Mouse (Mus musculus): ENCODE measurements around the gene Shank2. TPM values are rescaled to one million over a fixed set of nuclear protein-coding genes. Genes with fewer than 3 reads are reported as not detected.
A peak's percentile ranks its signal among the peaks of the same experiment; 100 is the strongest.

Shank2 gene
- total and polyA plus RNA-seq, 2 experiments from 2014 or later, result 9.3 to 32.6 TPM

- no peak overlapping the region for H3K27ac ChIP-seq (ENCODE audit: low read depth, low read length)
- ATAC-seq (ENCODE audit: low FRiP score), result no peak
- H3K4me1 ChIP-seq (ENCODE audit: insufficient read depth, low read length), result no peaks in the 10 kb centered on the region
- no peaks in the 10 kb centered on the region for H3K9me3 ChIP-seq (ENCODE audit: low read length)
- no peaks in the 10 kb centered on the region for H3K36me3 ChIP-seq (ENCODE audit: insufficient read depth, low read length)
- TF ChIP-seq CTCF (IDR thresholded peaks at IDR 0.05), result no peak
- H3K4me3 ChIP-seq (ENCODE audit: low read depth, low read length), result no peak overlapping the region
- no peaks in the 10 kb centered on the region for H3K27me3 ChIP-seq (ENCODE audit: insufficient read depth, low read length)
- WGBS, result 41% methylated on average over 8 of the region's 8 CpGs
- DNase-seq (ENCODE audit: low spot score), result no peak
- H3K9ac ChIP-seq (replicated peaks; ENCODE audit: low read length, poor library complexity, severe bottlenecking), result no peak overlapping the region
- no peak overlapping the region for H3K4me2 ChIP-seq (ENCODE audit: low read depth, low read length, poor library complexity, severe bottlenecking)
Measured at GRCm38 (mm10) chr7:144390676-144391075, 388.9 kb downstream of the Shank2 start.

DNA sequence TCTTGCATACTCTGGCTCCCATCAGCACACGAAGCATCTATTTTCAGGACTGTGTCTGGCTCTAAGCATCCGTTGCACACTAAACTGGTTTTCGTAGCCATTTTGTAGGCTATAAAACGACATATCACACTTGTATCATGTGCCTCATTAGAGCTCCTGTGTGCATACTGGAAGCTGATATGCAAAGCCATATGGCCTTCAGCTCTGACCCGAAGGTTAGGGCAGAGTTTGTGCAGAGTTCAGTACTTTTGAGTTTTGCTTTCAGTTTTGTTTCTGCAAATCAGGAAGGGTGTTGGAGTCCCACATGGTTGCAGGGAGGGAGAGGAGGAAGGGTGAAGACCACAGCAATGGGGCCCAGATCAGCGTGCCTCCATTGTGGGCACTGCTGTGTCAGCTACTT lies 390.0 kb downstream of the Shank2 start:
- Histone ChIP-seq H3K27me3 (ENCODE audit: insufficient read depth, low read length) (no peaks in the 10 kb centered on the region), H3K4me1 (ENCODE audit: insufficient read depth, low read length) (no peaks in the 10 kb centered on the region), H3K4me2 (ENCODE audit: low read depth, low read length, poor library complexity, severe bottlenecking) (no peak overlapping the region), H3K4me3 (ENCODE audit: low read depth, low read length) (no peak overlapping the region), H3K9me3 (ENCODE audit: low read length) (no peaks in the 10 kb centered on the region), H3K36me3 (ENCODE audit: insufficient read depth, low read length) (no peaks in the 10 kb centered on the region), H3K27ac (ENCODE audit: low read depth, low read length) (no peak overlapping the region), H3K9ac (replicated peaks; ENCODE audit: low read length, poor library complexity, severe bottlenecking) (no peak overlapping the region)
- no peak for DNase-seq (ENCODE audit: low spot score)
- ATAC-seq (ENCODE audit: low FRiP score), result no peak
- no peak for TF ChIP-seq CTCF (IDR thresholded peaks at IDR 0.05)
- WGBS, result 92% methylated on average over 6 of the region's 6 CpGs

DNA sequence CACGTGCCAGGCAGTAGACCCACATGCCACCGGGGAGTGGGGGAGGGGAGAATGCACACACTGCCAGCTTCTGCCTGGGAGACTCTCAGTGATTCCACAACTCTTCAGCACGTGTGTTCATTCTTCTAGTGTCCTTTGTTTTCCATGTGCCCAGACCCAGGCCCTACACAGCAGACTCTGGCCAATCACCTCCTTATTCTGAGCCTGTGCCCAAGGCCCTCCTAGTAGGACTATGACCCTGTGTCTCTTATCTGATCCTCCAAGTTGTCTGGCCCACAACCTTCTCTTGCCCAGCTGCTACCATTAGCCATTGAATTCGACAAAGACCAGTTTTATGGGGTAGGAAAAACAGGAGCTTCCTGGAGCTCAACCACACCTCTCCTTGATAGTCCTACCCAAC lies 400.8 kb downstream of the Shank2 start:
- peaks cover 14% of the 10 kb centered on the region for H3K36me3 ChIP-seq (ENCODE audit: insufficient read depth, low read length)
- no peak overlapping the region for H3K4me2 ChIP-seq (ENCODE audit: low read depth, low read length, poor library complexity, severe bottlenecking)
- no peak overlapping the region for H3K9ac ChIP-seq (replicated peaks; ENCODE audit: low read length, poor library complexity, severe bottlenecking)
- H3K9me3 ChIP-seq (ENCODE audit: low read length), result no peaks in the 10 kb centered on the region
- TF ChIP-seq CTCF (IDR thresholded peaks at IDR 0.05), result no peak
- WGBS, result 76% methylated on average over 4 of the region's 4 CpGs
- no peaks in the 10 kb centered on the region for H3K4me1 ChIP-seq (ENCODE audit: insufficient read depth, low read length)
- no peak for DNase-seq (ENCODE audit: low spot score)
- ATAC-seq (ENCODE audit: low FRiP score), result no peak
- no peak overlapping the region for H3K4me3 ChIP-seq (ENCODE audit: low read depth, low read length)
- no peak overlapping the region for H3K27ac ChIP-seq (ENCODE audit: low read depth, low read length)
- no peaks in the 10 kb centered on the region for H3K27me3 ChIP-seq (ENCODE audit: insufficient read depth, low read length)

DNA sequence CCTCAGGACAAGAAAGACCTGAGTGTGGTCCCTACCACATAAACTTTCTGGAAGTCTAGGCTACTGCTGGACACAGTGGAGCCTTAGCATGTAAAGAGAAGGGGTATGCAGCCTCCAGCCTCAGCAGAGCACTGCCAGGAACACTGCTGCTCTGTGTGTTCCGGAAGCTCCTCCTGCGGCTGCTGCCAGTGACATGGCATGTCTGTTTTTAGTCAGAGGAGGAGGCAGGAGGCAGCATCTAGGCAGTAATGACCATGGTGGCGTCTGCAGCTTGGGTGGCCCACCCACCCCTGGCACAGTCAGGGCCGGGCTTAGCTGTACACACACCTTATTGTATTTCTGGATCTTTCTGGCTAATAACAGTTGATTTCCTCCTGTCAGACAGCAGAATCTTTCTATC lies 405.9 kb downstream of the Shank2 start:
- H3K27ac ChIP-seq (ENCODE audit: low read depth, low read length), result no peak overlapping the region
- H3K9ac ChIP-seq (replicated peaks; ENCODE audit: low read length, poor library complexity, severe bottlenecking), result no peak overlapping the region
- peaks cover 31% of the 10 kb centered on the region for H3K36me3 ChIP-seq (ENCODE audit: insufficient read depth, low read length)
- H3K9me3 ChIP-seq (ENCODE audit: low read length), result no peaks in the 10 kb centered on the region
- no peak overlapping the region for H3K4me3 ChIP-seq (ENCODE audit: low read depth, low read length)
- ATAC-seq (ENCODE audit: low FRiP score) (no peak), DNase-seq (ENCODE audit: low spot score) (peak; percentile 21)
- no peaks in the 10 kb centered on the region for H3K27me3 ChIP-seq (ENCODE audit: insufficient read depth, low read length)
- WGBS, result 67% methylated on average over 4 of the region's 4 CpGs
- no peak overlapping the region for H3K4me2 ChIP-seq (ENCODE audit: low read depth, low read length, poor library complexity, severe bottlenecking)
- peaks cover 3% of the 10 kb centered on the region; the same call in 1 of the 2 replicates for H3K4me1 ChIP-seq (ENCODE audit: insufficient read depth, low read length)
- no peak for TF ChIP-seq CTCF (IDR thresholded peaks at IDR 0.05)

DNA sequence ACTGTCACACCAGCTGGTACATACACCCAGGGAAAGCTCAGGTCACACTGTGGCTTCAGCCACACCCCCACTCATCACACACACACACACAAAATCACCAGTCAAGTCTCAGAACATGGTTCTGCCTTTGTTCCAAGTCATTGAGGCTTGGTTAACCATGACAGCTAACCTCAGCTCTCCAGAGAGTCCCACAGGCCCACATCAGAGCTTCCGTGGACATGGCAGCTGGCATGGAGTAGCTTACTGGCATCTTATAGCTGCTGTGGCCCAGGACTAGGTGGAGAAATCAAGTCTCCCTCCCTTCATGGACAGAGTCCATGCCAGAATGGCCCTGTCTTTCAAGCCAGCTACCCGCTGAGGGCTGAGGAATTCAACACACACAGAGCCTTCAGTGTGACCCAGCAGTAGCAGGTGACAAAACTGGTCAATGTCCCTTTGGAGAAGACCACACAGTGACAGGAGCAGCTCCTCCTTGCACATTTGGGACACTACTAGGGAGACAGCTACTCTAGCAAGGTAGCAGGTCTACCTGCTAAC lies 406.8 kb downstream of the Shank2 start:
- peaks cover 3% of the 10 kb centered on the region; the same call in 1 of the 2 replicates for H3K4me1 ChIP-seq (ENCODE audit: insufficient read depth, low read length)
- H3K9ac ChIP-seq (replicated peaks; ENCODE audit: low read length, poor library complexity, severe bottlenecking), result no peak overlapping the region
- DNase-seq (ENCODE audit: low spot score) (peak; percentile 66), ATAC-seq (ENCODE audit: low FRiP score) (no peak)
- 71% methylated on average over 2 of the region's 2 CpGs for WGBS
- H3K4me3 ChIP-seq (ENCODE audit: low read depth, low read length), result no peak overlapping the region
- no peak overlapping the region for H3K4me2 ChIP-seq (ENCODE audit: low read depth, low read length, poor library complexity, severe bottlenecking)
- TF ChIP-seq CTCF (IDR thresholded peaks at IDR 0.05), result no peak
- no peaks in the 10 kb centered on the region for H3K27me3 ChIP-seq (ENCODE audit: insufficient read depth, low read length)
- no peak overlapping the region for H3K27ac ChIP-seq (ENCODE audit: low read depth, low read length)
- no peaks in the 10 kb centered on the region for H3K9me3 ChIP-seq (ENCODE audit: low read length)
- peaks cover 32% of the 10 kb centered on the region for H3K36me3 ChIP-seq (ENCODE audit: insufficient read depth, low read length)

- Histone ChIP-seq H3K9me3 (ENCODE audit: low read length) (no peaks in the 10 kb centered on the region), H3K9ac (replicated peaks; ENCODE audit: low read length, poor library complexity, severe bottlenecking) (no peak overlapping the region), H3K4me1 (ENCODE audit: insufficient read depth, low read length) (peaks cover 3% of the 10 kb centered on the region; the same call in 1 of the 2 replicates), H3K4me3 (ENCODE audit: low read depth, low read length) (no peak overlapping the region), H3K36me3 (ENCODE audit: insufficient read depth, low read length) (peaks cover 36% of the 10 kb centered on the region), H3K4me2 (ENCODE audit: low read depth, low read length, poor library complexity, severe bottlenecking) (no peak overlapping the region), H3K27me3 (ENCODE audit: insufficient read depth, low read length) (no peaks in the 10 kb centered on the region), H3K27ac (ENCODE audit: low read depth, low read length) (no peak overlapping the region)
- ATAC-seq (ENCODE audit: low FRiP score), result no peak
- no peak for TF ChIP-seq CTCF (IDR thresholded peaks at IDR 0.05)
- DNase-seq (ENCODE audit: low spot score), result no peak
- WGBS, result 85% methylated on average over 18 of the region's 18 CpGs
Measured at GRCm38 (mm10) chr7:144409682-144410081, 408.0 kb downstream of the Shank2 start.
